Mouse (Mus musculus): Measurements from ENCODE around the gene Hfe2. TPM values are rescaled to one million over a fixed set of nuclear protein-coding genes. Genes with fewer than 3 reads are reported as not detected.
"Not testable (repeated sequence)": the region's sequence is repeated elsewhere in the genome, so short reads cannot be mapped to it uniquely, and the experiment has no call there.

The Hfe2 gene
- polyA plus RNA-seq, 1 experiment: 1.5 TPM

DNA sequence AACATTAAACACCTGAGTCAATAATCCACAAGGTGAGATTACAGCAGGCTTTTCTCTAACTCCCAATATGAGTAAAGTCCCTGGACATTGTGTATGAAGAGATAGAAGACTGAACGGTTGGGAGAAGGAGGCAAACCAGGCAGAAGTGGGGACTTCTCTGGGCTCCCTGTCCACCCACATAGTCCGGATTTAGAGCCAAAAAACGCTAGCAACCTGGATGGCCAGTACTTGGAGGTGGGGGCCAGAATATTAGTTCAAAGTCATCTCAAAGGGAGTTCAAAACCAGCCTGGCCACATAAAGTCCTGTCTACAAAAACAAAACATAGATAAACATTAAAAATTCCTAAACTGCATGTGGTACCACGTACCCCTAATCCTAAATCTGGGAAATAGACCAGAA is 21.0 kb upstream of the Hfe2 start:
- H3K4me3 ChIP-seq (ENCODE audit: insufficient read depth, low read length): no peak overlapping the region
- no peak overlapping the region for H3K27ac ChIP-seq (ENCODE audit: insufficient read depth, low read length)
- H3K4me1 ChIP-seq (ENCODE audit: control insufficient read depth, insufficient read depth, low read length): no peaks in the 10 kb centered on the region
- no peak for TF ChIP-seq POLR2A (IDR thresholded peaks at IDR 0.05; ENCODE audit: extremely low read depth, insufficient read depth, low read length)
- TF ChIP-seq CTCF (IDR thresholded peaks at IDR 0.05; ENCODE audit: extremely low read depth, insufficient read depth, low read length): no peak

DNA sequence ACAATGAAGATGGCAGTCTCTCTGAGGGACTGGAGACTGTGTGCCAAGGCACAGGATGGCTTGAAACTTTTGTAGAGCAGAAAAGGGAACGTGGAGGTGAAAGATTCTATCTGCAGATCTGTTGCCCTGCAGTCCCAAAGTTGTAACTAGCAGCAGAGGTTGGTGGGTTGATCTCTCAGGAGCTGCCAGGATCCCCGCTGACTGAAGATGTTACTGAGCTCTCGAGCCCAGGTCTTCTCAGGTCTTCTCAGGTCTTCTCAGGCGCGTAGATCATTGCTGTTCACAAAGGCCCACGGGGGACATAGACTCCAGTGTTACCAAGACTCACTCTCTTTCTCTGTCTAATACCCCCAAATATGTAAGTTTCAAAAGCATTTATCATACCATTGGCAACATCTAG is 20.0 kb upstream of the Hfe2 start:
- H3K27ac ChIP-seq (ENCODE audit: insufficient read depth, low read length): no peak overlapping the region
- TF ChIP-seq CTCF (IDR thresholded peaks at IDR 0.05; ENCODE audit: extremely low read depth, insufficient read depth, low read length) (no peak), POLR2A (IDR thresholded peaks at IDR 0.05; ENCODE audit: extremely low read depth, insufficient read depth, low read length) (no peak)

DNA sequence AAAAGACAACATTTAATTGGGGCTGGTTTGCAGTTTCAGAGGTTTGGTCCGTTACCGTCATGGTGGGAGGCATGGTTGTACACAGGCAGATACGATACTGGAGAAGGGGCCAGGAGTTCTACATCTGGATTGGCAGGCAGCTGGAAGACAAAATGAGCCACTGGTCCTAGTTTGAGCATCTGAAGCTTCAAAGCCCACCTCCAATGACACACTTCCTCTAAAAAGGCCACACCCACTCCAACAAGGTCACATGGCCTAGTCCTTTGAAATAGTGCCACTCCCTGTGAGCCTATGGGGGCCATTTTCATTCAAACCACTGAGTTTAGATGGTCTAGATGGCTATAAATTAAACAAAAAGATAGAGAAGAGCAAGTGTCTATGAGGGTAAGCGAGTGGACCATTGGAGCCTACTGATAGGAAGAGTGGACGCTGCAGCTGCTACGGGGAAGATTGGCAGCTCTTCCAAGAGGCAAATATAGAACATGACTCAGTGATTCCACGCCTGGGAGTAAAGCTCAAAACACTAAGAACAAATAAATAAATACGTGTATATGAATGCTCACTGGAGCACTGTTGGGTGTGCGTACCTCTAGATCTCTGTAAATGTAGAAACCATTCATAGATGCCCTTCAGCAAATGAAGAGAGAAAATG is 18.4 kb upstream of the Hfe2 start:
- Histone ChIP-seq H3K27ac (ENCODE audit: insufficient read depth, low read length) (no peak overlapping the region), H3K4me3 (ENCODE audit: insufficient read depth, low read length) (no peak overlapping the region)
- TF ChIP-seq POLR2A (IDR thresholded peaks at IDR 0.05; ENCODE audit: extremely low read depth, insufficient read depth, low read length): no peak
- no peak for TF ChIP-seq CTCF (IDR thresholded peaks at IDR 0.05; ENCODE audit: extremely low read depth, insufficient read depth, low read length)

More for the DNA sequence above, 20.0 kb upstream of the Hfe2 start:
- Histone ChIP-seq H3K4me3 (ENCODE audit: insufficient read depth, low read length) (no peak overlapping the region), H3K4me1 (ENCODE audit: control insufficient read depth, insufficient read depth, low read length) (no peaks in the 10 kb centered on the region)

DNA sequence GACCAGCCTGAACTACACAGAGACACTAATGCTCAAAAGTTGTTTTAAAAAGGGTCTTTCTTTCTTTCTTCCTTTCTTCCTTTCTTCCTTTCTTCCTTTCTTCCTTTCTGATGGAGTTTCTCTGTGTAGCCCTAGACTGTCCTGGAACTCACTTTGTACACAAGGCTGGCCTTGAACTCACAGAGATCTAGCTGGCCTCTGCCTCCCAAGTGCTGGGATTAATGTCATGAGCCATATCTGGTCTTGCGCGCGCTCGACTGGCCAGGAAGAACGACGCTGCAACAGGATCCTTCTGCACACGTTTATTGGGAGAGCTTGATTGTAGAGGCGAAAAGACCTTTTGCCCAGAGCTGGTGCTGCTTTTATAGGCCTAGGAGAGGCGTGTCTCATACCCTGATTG is 17.0 kb upstream of the Hfe2 start:
- not testable (repeated sequence) for H3K27ac ChIP-seq (ENCODE audit: insufficient read depth, low read length); H3K4me1 ChIP-seq (ENCODE audit: control insufficient read depth, insufficient read depth, low read length); H3K4me3 ChIP-seq (ENCODE audit: insufficient read depth, low read length)

More for the DNA sequence above, 18.4 kb upstream of the Hfe2 start:
- H3K4me1 ChIP-seq (ENCODE audit: control insufficient read depth, insufficient read depth, low read length): no peaks in the 10 kb centered on the region

DNA sequence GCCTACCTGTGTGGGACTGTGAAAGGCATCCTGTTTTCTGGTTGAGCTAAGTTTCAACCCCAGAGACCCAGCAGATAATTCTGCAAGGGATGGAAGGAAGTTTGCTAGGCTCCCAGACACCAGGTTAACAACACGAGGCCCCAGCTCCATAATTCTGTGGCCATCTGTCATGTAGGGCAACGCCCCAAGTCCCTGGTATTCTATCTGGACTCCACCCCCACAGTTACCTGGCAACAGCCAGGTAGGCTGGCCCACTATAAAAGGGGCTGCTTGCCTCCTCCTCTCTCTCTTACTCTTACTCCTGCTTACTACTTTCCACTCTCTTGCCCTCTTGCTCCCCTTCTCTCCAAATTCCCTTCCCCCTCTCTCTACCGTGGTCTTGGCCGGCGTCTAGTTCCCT is 4.8 kb upstream of the Hfe2 start:
- Histone ChIP-seq H3K27ac (ENCODE audit: insufficient read depth, low read length) (no peak overlapping the region), H3K4me1 (ENCODE audit: control insufficient read depth, insufficient read depth, low read length) (no peaks in the 10 kb centered on the region), H3K4me3 (ENCODE audit: insufficient read depth, low read length) (no peak overlapping the region)
- TF ChIP-seq CTCF (IDR thresholded peaks at IDR 0.05; ENCODE audit: extremely low read depth, insufficient read depth, low read length): no peak
- no peak for TF ChIP-seq POLR2A (IDR thresholded peaks at IDR 0.05; ENCODE audit: extremely low read depth, insufficient read depth, low read length)

DNA sequence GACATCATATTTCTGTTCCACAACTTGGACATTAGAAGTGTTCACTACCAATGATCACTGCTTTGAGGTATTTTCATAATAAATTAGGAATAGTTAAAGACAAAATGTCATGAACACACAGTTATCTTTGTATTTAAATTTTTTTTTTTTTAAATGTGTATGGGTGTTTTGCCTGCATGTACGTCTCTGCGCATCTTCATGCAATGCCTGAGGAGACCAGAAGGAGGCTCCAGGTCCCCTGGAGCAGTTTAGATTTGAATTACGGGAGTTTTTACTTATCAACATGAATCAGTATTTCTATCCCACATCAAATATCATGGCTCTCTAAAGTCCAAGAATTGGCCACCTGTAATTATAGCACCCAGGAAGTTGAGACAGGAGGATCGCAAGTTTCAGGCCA is 2.8 kb upstream of the Hfe2 start:
- Histone ChIP-seq H3K4me3 (ENCODE audit: insufficient read depth, low read length) (no peak overlapping the region), H3K27ac (ENCODE audit: insufficient read depth, low read length) (no peak overlapping the region), H3K4me1 (ENCODE audit: control insufficient read depth, insufficient read depth, low read length) (peaks cover 3% of the 10 kb centered on the region)
- TF ChIP-seq POLR2A (IDR thresholded peaks at IDR 0.05; ENCODE audit: extremely low read depth, insufficient read depth, low read length) (no peak), CTCF (IDR thresholded peaks at IDR 0.05; ENCODE audit: extremely low read depth, insufficient read depth, low read length) (no peak)

DNA sequence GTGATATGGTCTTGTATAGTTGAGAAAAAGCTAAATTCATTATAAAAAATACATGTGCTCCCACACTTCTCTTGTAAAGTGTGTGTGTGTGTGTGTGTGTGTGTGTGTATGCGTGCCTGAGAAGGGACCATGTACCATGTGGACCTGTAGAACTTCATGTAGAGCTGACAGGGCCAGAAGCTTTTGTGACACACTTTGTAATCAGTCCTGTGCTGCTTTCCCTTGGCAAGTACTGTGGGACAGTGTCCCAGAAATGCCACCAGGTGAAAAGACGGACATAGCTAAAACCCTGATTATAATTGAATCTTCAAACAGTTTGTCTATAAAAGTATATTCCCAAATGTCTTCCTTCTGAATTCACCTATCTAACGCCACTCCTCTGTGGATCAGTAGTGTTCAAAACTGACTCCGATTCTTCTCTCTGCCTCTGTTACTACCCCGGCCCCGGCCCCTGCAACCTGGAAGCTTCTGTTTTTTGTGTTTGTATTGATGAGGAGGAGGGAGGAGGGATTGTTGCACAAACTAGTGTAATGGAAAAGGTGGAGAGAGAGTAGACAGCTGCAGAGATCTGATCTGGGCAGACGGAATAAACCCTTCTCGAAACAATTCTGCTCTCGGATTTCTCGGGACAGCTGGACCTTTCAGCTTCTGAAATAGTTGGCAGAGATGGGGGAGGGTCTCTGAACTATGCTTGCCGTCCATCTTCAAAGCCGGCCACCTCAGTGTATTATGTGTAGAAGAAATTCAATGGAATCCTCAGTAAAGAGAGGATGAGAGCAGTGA is 753 bp upstream of the Hfe2 start:
- Histone ChIP-seq H3K4me1 (ENCODE audit: control insufficient read depth, insufficient read depth, low read length) (peaks cover 3% of the 10 kb centered on the region), H3K27ac (ENCODE audit: insufficient read depth, low read length) (no peak overlapping the region), H3K4me3 (ENCODE audit: insufficient read depth, low read length) (no peak overlapping the region)
- TF ChIP-seq POLR2A (IDR thresholded peaks at IDR 0.05; ENCODE audit: extremely low read depth, insufficient read depth, low read length) (no peak), CTCF (IDR thresholded peaks at IDR 0.05; ENCODE audit: extremely low read depth, insufficient read depth, low read length) (no peak)

DNA sequence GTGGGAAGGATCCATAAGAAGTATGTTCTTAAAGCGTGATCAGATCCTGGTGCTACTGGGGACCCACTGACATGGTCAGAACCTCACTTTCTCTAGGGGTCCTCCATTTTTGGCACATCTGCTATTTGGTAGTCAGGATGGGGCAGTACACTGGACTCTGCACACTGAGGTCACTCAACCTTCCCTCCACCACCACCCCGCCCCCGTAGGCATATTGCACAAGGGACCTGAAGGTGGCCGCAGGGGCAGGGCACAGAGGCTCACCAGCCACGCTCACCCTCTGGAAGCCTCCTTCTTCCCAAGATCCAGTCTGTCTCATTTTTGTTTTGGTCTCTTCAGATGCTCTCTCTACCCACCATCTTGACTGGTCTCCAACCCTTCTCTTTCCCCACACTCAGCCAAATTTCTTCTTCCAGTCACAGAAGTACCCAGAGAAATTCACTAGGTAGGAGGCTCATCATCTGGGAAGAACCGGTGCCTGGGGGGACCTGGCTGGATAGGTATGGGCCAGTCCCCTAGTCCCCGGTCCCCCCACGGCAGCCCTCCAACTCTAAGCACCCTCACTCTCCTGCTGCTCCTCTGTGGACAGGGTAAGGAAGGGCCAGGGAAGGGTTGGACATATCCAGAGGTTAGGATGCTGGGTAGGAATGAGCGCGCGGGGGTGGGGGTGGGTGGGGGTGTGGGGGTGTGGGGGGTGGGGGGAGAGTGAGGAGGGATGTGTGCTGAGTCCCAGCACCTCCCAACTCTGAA is 1.2 kb downstream of the Hfe2 start:
- no peak for TF ChIP-seq CTCF (IDR thresholded peaks at IDR 0.05; ENCODE audit: extremely low read depth, insufficient read depth, low read length)
- TF ChIP-seq POLR2A (IDR thresholded peaks at IDR 0.05; ENCODE audit: extremely low read depth, insufficient read depth, low read length): no peak
- Histone ChIP-seq H3K27ac (ENCODE audit: insufficient read depth, low read length) (no peak overlapping the region), H3K4me3 (ENCODE audit: insufficient read depth, low read length) (peak overlapping the region; percentile 61), H3K4me1 (ENCODE audit: control insufficient read depth, insufficient read depth, low read length) (peaks cover 3% of the 10 kb centered on the region)

DNA sequence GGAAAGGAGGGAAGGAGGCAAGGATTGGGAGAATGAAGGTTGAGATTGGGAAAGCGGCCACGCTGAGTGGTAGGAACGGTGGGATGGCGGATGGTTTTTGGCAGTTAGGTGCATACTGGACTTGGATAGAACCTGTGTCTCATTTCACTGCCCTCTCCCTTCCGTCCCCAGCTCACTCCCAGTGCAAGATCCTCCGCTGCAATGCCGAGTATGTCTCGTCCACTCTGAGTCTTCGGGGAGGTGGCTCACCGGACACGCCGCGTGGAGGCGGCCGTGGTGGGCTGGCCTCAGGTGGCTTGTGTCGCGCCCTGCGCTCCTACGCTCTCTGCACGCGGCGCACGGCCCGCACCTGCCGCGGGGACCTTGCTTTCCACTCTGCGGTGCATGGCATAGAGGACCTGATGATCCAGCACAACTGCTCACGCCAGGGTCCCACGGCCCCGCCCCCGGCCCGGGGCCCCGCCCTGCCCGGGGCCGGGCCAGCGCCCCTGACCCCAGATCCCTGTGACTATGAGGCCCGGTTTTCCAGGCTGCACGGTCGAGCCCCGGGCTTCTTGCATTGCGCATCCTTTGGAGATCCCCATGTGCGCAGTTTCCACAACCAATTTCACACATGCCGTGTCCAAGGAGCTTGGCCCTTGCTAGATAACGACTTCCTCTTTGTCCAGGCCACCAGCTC is 2.0 kb downstream of the Hfe2 start:
- peak overlapping the region; percentile 61 for H3K4me3 ChIP-seq (ENCODE audit: insufficient read depth, low read length)
- TF ChIP-seq CTCF (IDR thresholded peaks at IDR 0.05; ENCODE audit: extremely low read depth, insufficient read depth, low read length) (no peak), POLR2A (IDR thresholded peaks at IDR 0.05; ENCODE audit: extremely low read depth, insufficient read depth, low read length) (no peak)
- H3K27ac ChIP-seq (ENCODE audit: insufficient read depth, low read length): no peak overlapping the region
- H3K4me1 ChIP-seq (ENCODE audit: control insufficient read depth, insufficient read depth, low read length): peaks cover 3% of the 10 kb centered on the region

Data from cortical plate, adult 2 months (tissue).